Mouse (Mus musculus) forebrain, embryonic 11.5 days (tissue): ENCODE data around the gene Mlc1. TPM values are rescaled to one million over a fixed set of nuclear protein-coding genes. Genes with fewer than 3 reads are reported as not detected.

ENCODE experiments used
- polyA plus RNA-seq: library from polyadenylated mRNA; unstranded; fragments of >200 nt; fragmentation: Nextera tagmentation; extraction: Ambion mirVana; gene quantifications from 2 replicates; pipeline ENCODE4 v1.2.1, GENCODE M21; 2014

The Mlc1 gene
- polyA plus RNA-seq, 1 experiment from 2014 or later, result 12.5 TPM

Other genes starting within 250 kb of the Mlc1 start
- gene Brd1, start 244.8 kb downstream of the Mlc1 start, polyA plus RNA-seq, result 29.0 TPM in 2 replicates
- gene Zbed4, start 227.3 kb downstream of the Mlc1 start, polyA plus RNA-seq, result 43.6 and 47.2 TPM in 2 replicates
- 10.8 and 13.5 TPM in 2 replicates for gene Alg12, start 159.7 kb downstream of the Mlc1 start, polyA plus RNA-seq
- gene Creld2, start 159.4 kb downstream of the Mlc1 start, polyA plus RNA-seq, result 79.4 and 89.4 TPM in 2 replicates
- gene Pim3, start 116.8 kb downstream of the Mlc1 start, polyA plus RNA-seq, result 42.0 and 42.7 TPM in 2 replicates
- 0.08 TPM in 1 of 2 replicates, not detected in the other for gene Ttll8, start 24.6 kb downstream of the Mlc1 start, polyA plus RNA-seq
- not detected in 2 replicates for gene Mov10l1, start 3.9 kb upstream of the Mlc1 start, polyA plus RNA-seq
- gene Panx2, start 80.7 kb upstream of the Mlc1 start, polyA plus RNA-seq, result 0.71 and 0.83 TPM in 2 replicates
- gene Trabd, start 96.1 kb upstream of the Mlc1 start, polyA plus RNA-seq, result 55.8 and 61.0 TPM in 2 replicates
- gene Selenoo, start 110.1 kb upstream of the Mlc1 start, polyA plus RNA-seq, result 22.6 and 25.1 TPM in 2 replicates
- 24.2 and 26.0 TPM in 2 replicates for gene Tubgcp6, start 144.1 kb upstream of the Mlc1 start, polyA plus RNA-seq
- gene Hdac10, start 149.7 kb upstream of the Mlc1 start, polyA plus RNA-seq, result 14.2 and 16.2 TPM in 2 replicates
- 26.9 and 29.8 TPM in 2 replicates for gene Mapk12, start 161.7 kb upstream of the Mlc1 start, polyA plus RNA-seq
- gene Mapk11, start 170.6 kb upstream of the Mlc1 start, polyA plus RNA-seq, result 43.2 and 47.6 TPM in 2 replicates
- gene Plxnb2, start 201.8 kb upstream of the Mlc1 start, polyA plus RNA-seq, result 162 and 176 TPM in 2 replicates
- gene Dennd6b, start 217.5 kb upstream of the Mlc1 start, polyA plus RNA-seq, result 26.7 and 27.5 TPM in 2 replicates
- 45.1 and 49.2 TPM in 2 replicates for gene Ppp6r2, start 232.5 kb upstream of the Mlc1 start, polyA plus RNA-seq